Mouse (Mus musculus) liver, embryonic 13.5 days (tissue): Measurements from ENCODE around the gene Fgfr2. TPM values are rescaled to one million over a fixed set of nuclear protein-coding genes. Genes with fewer than 3 reads are reported as not detected.

Experiments
- ATAC-seq: fragments of 200-750 bp; cut with Nextera tagmentation; 2 replicates; pipeline ENCODE4 v1.8.0; 2017; ENCODE audit warnings: low read depth, mild to moderate bottlenecking, moderate number of reproducible peaks, moderate library complexity
- DNase-seq: peaks from one replicate; pipeline ENCODE4 v3.0.0; 2022
- H3K27ac ChIP-seq: fragments of 300-500 bp; sonication (generic); 2 replicates; pipeline ENCODE4 v1.5.1; 2015; ENCODE audit warnings: moderate library complexity, mild to moderate bottlenecking, inconsistent platforms
- H3K27me3 ChIP-seq: fragments of 300-500 bp; sonication (generic); 2 replicates; pipeline ENCODE4 v1.6.1; 2015; ENCODE audit warnings: mild to moderate bottlenecking, inconsistent platforms
- H3K36me3 ChIP-seq: fragments of 300-500 bp; sonication (generic); 2 replicates; pipeline ENCODE4 v1.6.1; 2015; ENCODE audit warnings: mild to moderate bottlenecking, inconsistent platforms
- H3K4me1 ChIP-seq: fragments of 300-500 bp; sonication (generic); replicated peaks from 2 replicates; pipeline ENCODE4 v1.6.1; 2015; ENCODE audit warnings: inconsistent platforms
- H3K4me2 ChIP-seq: fragments of 300-500 bp; sonication (generic); 2 replicates; pipeline ENCODE4 v1.6.1; 2015; ENCODE audit warnings: inconsistent platforms, mild to moderate bottlenecking, moderate library complexity
- H3K4me3 ChIP-seq: fragments of 300-500 bp; sonication (generic); replicated peaks from 2 replicates; pipeline ENCODE4 v1.5.1; 2015; ENCODE audit warnings: mild to moderate bottlenecking, inconsistent platforms
- H3K9ac ChIP-seq: fragments of 300-500 bp; sonication (generic); 2 replicates; pipeline ENCODE4 v1.6.1; 2015; ENCODE audit warnings: mild to moderate bottlenecking, inconsistent platforms
- H3K9me3 ChIP-seq: fragments of 300-500 bp; sonication (generic); replicated peaks from 2 replicates; pipeline ENCODE4 v1.6.1; 2016; ENCODE audit warnings: inconsistent platforms
- WGBS: fragments of 180-500 bp; shearing (Covaris S2); methylation state at CpG from one replicate; pipeline ENCODE4 v1.1.7; 2015; ENCODE audit not compliant: insufficient replicate concordance; 5-methylcytosine and 5-hydroxymethylcytosine counted together
- polyA plus RNA-seq: library from polyadenylated mRNA; unstranded; fragments of >200 nt; fragmentation: Nextera tagmentation; extraction: Ambion mirVana; gene quantifications from 2 replicates; pipeline ENCODE4 v1.2.1, GENCODE M21; 2015

Gene Fgfr2
- polyA plus RNA-seq, 1 experiment from 2014 or later = 8.9 TPM

DNA sequence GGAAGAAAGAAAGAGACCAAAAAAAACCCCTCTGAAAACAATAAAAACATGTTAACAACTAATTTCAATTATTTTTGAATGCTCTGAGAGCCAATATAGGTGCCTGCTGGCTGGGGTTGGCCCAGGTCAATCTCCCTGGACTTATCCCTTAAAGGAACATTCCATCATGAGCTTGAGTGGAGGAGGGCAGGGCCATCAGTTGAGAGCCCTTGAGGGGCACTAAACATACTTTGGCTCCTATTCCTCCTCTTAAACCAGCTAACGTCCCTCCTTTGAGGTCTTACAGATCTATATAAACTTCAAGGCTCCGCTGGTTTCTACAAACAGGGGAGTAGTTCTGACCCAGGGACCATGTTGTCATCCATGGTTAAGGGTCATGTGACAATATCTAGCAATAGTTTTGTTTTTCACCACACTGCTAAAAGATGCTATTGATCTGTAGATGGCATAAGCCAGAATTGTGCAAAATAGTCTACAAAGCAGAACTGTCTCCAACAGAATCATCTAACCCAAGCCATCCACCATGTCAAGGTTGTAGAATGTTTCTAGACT lies 2536.6 kb downstream of the Fgfr2 start:
- no peak overlapping the region for H3K4me2 ChIP-seq
- 52% methylated on average over 2 of the region's 2 CpGs for WGBS
- H3K27ac ChIP-seq = no peak overlapping the region
- H3K9ac ChIP-seq = no peak overlapping the region
- H3K4me3 ChIP-seq = no peak overlapping the region
- no peak for DNase-seq
- H3K9me3 ChIP-seq = no peaks in the 10 kb centered on the region
- no peak for ATAC-seq
- H3K36me3 ChIP-seq = no peaks in the 10 kb centered on the region
- H3K27me3 ChIP-seq = no peaks in the 10 kb centered on the region
- no peaks in the 10 kb centered on the region for H3K4me1 ChIP-seq

DNA sequence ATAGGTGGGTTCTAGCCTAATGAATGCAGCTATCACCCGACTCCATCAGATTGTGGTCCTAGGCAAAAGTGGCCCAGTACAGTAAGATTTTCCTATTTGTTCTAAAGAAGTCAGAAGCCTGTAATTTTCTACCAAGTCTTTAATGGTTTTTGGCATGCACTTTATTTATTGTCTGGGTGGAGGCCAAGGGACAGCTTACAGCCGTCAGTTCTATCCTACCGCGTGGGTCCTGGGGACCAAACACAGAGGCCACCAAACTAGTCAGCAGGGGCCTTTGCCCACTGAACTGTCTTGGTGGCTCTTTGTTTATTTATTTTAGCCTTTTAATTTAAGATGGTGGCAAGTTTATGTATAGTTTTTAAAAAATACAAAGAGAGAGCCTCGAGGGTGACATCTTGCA lies 2544.5 kb downstream of the Fgfr2 start:
- peaks cover 12% of the 10 kb centered on the region for H3K4me1 ChIP-seq
- ATAC-seq = no peak
- no peak for DNase-seq
- H3K36me3 ChIP-seq = no peaks in the 10 kb centered on the region
- no peak overlapping the region for H3K27ac ChIP-seq
- H3K4me3 ChIP-seq = no peak overlapping the region
- no peaks in the 10 kb centered on the region for H3K27me3 ChIP-seq
- H3K9me3 ChIP-seq = no peaks in the 10 kb centered on the region
- WGBS = 75% methylated on average over 5 of the region's 5 CpGs
- no peak overlapping the region for H3K9ac ChIP-seq
- no peak overlapping the region for H3K4me2 ChIP-seq

DNA sequence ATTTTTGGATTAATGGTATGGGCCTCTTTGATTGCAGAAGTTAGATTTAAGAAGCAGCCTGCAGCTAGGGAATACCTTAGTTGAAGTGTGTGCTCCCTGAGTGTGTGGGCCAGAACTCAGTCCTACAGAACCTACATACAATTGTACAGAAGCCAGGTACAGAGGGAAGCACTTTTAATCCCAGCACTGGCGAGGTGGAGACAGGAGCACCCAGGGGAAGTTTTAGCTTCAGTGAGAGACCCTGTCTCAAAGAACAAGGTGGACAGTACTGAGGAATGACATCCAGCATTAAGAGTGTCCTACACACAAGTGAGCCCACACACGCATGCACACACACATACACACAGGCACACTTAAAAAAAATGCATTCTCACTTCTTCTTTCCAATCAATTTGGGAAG lies 2545.1 kb downstream of the Fgfr2 start:
- Histone ChIP-seq H3K4me3 (no peak overlapping the region), H3K9ac (no peak overlapping the region), H3K4me1 (peaks cover 12% of the 10 kb centered on the region), H3K4me2 (0 out of 2 replicates have a peak overlapping the region, but pooled peaks have one; percentile 52), H3K36me3 (no peaks in the 10 kb centered on the region), H3K27ac (no peak overlapping the region), H3K27me3 (no peaks in the 10 kb centered on the region), H3K9me3 (no peaks in the 10 kb centered on the region)
- 67% methylated on average over 2 of the region's 2 CpGs for WGBS
- ATAC-seq (no peak), DNase-seq (no peak)

DNA sequence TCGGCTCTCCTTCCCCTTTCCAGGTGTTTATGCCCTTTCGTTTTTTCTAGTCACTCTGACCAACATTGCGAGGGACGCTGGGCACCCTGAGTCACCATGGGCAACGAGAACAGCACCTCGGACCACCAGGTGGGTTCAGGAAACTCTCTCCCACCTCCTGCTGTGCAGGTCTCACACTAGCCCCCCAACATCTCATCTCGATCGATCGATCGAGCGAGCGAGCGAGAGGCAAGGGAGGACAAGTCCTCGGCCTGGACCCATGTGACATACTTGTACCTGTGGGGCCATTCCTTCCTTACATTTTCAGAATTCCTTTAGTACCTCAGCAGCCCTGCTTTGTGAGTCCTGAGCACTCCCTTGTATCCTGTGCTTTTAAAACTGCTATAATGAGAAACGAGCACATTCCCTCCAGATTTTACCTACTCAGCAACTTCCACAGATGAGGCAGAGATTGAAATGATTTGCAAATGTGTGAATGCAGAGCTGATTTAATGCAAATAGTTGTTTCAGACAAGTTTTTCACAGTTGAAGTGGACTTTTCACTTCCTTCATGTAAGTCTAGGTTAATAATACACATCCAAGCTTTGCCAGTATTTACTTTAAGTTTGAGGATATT lies 2545.7 kb downstream of the Fgfr2 start, which contains the start of gene Tacc2:
Tacc2 (plus strand) TSS at position 51 of the 616 bp plus-strand sequence.
- no peaks in the 10 kb centered on the region for H3K27me3 ChIP-seq
- no peak for DNase-seq
- H3K9ac ChIP-seq = peak within 1 kb of the TSS; percentile 39
- peaks cover 12% of the 10 kb centered on the region for H3K4me1 ChIP-seq
- H3K4me2 ChIP-seq = peak within 1 kb of the TSS; percentile 52
- no peaks in the 10 kb centered on the region for H3K9me3 ChIP-seq
- peak within 1 kb of the TSS; percentile 31 for H3K4me3 ChIP-seq
- H3K27ac ChIP-seq = no peak within 1 kb of the TSS
- ATAC-seq = no peak
- no peaks in the 10 kb centered on the region for H3K36me3 ChIP-seq
- 27% methylated on average over 15 of the region's 15 CpGs for WGBS

DNA sequence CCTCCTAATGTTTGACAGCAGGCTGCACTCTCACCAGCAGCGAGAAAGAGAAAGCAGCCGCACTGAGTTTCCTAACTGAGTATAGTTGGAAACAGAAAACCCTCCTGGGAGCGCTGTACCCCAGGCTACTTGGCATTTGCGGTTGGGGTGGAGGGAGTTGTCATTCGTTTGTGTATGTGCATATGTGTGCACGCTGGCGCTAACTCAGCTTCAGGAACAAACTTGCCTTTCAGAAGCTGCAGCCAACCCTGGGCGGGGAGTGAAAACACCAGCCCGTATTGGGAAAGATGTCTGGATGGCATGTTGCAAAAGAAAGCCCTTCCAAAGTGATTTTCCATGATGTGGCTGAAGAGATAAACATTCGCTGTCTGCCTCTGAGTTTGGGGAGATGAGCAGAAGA lies 2546.2 kb downstream of the Fgfr2 start:
- Histone ChIP-seq H3K27ac (no peak overlapping the region), H3K36me3 (no peaks in the 10 kb centered on the region), H3K4me3 (peak overlapping the region; percentile 31), H3K9ac (peak overlapping the region; percentile 39; the same call in 1 of the 2 replicates), H3K27me3 (no peaks in the 10 kb centered on the region), H3K4me1 (peaks cover 12% of the 10 kb centered on the region), H3K4me2 (peak overlapping the region; percentile 52), H3K9me3 (no peaks in the 10 kb centered on the region)
- DNase-seq (no peak), ATAC-seq (no peak)
- 15% methylated on average over 10 of the region's 10 CpGs for WGBS

DNA sequence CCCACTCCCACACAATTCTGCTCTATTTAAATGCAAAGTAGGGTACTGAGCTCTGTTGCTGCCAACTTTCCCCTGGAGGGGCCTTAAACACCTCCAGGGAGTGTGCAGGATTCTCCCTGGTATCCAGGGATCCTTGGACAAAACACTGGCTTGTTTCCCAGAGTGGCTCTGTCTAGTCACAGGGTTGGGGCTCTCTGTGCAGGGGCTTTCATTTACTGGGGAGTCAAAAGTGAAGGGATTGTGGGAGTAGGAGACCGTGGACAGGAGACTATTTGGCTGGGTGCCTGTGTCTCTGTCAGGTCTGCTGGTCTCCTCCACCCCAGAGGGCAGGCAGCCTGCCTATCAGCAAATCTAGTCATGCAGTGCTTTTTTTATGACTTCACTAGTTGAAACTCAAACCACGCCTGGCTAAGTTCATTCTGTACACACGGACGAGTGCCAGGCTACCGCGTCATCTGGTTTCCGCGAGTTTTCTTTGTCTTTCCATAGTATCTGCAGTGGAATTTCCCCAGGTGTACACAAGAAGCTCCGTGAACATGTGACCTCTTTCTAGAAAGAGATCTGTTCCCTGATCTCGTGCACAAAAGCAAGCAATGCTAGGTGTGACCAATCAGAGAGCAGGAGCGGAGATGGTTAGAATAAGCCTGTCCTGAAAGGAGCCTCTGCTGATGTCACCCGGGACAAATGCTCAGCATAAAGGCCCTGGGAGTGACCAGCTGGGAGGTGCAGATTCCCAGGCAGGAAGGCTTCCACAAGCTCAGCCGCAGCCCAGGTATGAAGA lies 2548.7 kb downstream of the Fgfr2 start:
- ATAC-seq (peak; percentile 46; the same call in 1 of the 2 replicates), DNase-seq (no peak)
- Histone ChIP-seq H3K4me3 (no peak overlapping the region), H3K27me3 (no peaks in the 10 kb centered on the region), H3K27ac (no peak overlapping the region), H3K9me3 (no peaks in the 10 kb centered on the region), H3K36me3 (no peaks in the 10 kb centered on the region), H3K4me1 (peaks cover 12% of the 10 kb centered on the region), H3K9ac (no peak overlapping the region), H3K4me2 (no peak overlapping the region)
- 57% methylated on average over 13 of the region's 13 CpGs for WGBS

DNA sequence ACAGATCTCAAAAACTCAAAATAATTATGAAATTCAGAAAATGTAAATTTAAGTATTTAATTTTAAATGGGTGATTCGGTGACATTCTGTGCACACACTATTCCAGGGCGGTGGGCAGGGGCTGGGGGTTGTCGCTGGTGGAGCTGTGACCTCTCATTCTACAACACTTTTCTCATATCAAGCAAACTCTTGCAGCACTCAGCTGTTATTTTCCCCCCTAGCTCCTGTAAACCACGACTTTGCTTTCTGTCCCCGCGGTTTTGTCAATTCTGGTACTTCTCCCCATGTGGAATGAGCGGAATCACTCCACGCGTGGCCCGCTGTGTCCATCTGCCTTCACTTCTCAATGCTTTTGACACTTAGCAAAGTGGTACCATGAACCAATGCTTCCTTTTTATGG lies 2549.4 kb downstream of the Fgfr2 start:
- H3K4me3 ChIP-seq = no peak overlapping the region
- H3K27me3 ChIP-seq = no peaks in the 10 kb centered on the region
- no peaks in the 10 kb centered on the region for H3K36me3 ChIP-seq
- no peaks in the 10 kb centered on the region for H3K9me3 ChIP-seq
- DNase-seq (no peak), ATAC-seq (no peak)
- H3K4me1 ChIP-seq = peaks cover 14% of the 10 kb centered on the region
- no peak overlapping the region for H3K4me2 ChIP-seq
- H3K9ac ChIP-seq = no peak overlapping the region
- 82% methylated on average over 10 of the region's 10 CpGs for WGBS
- H3K27ac ChIP-seq = no peak overlapping the region

DNA sequence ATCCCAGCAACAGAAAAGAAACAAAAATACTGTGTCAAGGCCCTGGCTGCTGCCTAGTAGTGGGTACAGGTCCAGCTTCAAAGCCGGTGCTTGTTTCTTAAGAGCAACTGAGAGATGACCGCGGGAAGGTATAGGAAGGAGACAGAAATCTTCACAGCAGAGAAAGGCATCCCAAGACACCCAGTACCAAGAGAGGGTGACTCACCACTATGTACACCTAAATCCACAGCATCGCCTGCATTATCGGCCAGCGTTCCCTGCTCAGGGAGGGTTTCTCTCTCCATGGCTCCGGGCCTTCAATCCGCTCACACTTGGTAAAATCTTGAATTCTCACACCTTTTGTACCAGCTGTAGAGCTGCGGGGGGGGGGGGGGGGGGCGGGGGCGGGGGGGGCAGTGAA lies 2550.3 kb downstream of the Fgfr2 start, which contains the start of gene Nsmce4a:
Nsmce4a (minus strand) TSS at position 298 of the 400 bp plus-strand sequence.
- 69% methylated on average over 10 of the region's 11 CpGs for WGBS
- Histone ChIP-seq H3K9me3 (no peaks in the 10 kb centered on the region), H3K9ac (no peak within 1 kb of the TSS), H3K4me3 (no peak within 1 kb of the TSS), H3K4me2 (no peak within 1 kb of the TSS), H3K4me1 (peaks cover 12% of the 10 kb centered on the region; the same call in 1 of the 2 replicates), H3K36me3 (no peaks in the 10 kb centered on the region), H3K27ac (no peak within 1 kb of the TSS), H3K27me3 (no peaks in the 10 kb centered on the region)
- ATAC-seq (no peak), DNase-seq (no peak)

DNA sequence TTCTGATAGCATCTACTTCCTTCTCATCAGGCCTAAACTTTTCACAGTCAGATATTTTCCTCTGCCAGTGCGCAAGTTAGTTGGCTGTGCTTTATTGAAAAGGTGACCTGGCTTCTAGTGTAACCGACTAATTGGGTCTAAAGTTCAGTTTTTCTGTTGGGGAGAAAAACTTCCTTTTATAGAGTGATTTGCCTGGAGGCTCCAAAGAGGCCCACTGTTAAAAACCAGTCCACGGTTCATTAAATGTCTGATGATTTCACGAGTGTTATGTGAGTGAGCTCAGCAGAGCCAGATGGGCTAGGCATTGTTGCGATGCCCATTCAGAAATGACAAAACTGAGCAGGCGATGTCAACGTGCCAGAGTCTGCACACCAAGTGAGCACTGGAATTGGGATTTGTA lies 2552.7 kb downstream of the Fgfr2 start:
- Histone ChIP-seq H3K4me1 (0 out of 2 replicates have a peak, but pooled peaks cover 4% of the 10 kb centered on the region), H3K4me3 (no peak overlapping the region), H3K9me3 (no peaks in the 10 kb centered on the region), H3K4me2 (no peak overlapping the region), H3K27me3 (no peaks in the 10 kb centered on the region), H3K27ac (no peak overlapping the region), H3K9ac (no peak overlapping the region), H3K36me3 (no peaks in the 10 kb centered on the region)
- 74% methylated on average over 7 of the region's 7 CpGs for WGBS
- no peak for ATAC-seq
- no peak for DNase-seq

DNA sequence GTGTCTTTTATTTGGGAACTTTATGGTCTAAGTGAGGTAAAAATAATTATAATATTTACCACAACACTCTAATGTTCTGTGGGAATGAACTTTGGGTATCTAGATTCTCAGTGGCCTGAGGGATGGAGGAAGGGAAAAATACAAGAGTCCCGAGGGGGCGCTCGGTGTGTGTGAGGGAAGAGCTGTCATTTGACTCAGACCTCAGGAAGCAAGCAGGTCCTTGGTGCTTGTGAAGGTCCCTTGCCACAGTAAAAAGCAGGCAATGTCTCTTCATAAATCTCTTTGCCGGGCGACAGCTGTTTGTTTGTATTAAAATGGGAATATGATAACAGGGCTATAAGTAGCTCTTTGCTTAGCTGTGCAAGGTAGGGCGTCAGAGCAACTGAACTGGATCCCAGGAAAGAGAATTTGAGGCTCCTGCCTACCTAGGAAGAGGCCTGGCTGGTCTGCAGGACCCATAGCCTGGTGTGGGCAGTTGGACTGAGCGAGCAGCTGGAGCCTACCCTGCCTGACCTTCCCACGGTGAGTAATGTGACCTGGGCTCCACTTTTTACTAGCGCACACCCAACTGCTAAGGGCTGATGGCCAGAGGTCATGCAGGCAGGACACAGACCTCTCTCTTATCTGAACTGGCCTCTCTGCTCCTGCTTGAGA lies 2554.2 kb downstream of the Fgfr2 start:
- H3K4me1 ChIP-seq = peaks cover 10% of the 10 kb centered on the region
- no peak overlapping the region for H3K27ac ChIP-seq
- DNase-seq (no peak), ATAC-seq (peak; percentile 58)
- no peak overlapping the region for H3K4me2 ChIP-seq
- H3K9me3 ChIP-seq = no peaks in the 10 kb centered on the region
- H3K36me3 ChIP-seq = no peaks in the 10 kb centered on the region
- H3K4me3 ChIP-seq = no peak overlapping the region
- no peak overlapping the region for H3K9ac ChIP-seq
- WGBS = 60% methylated on average over 9 of the region's 9 CpGs
- H3K27me3 ChIP-seq = no peaks in the 10 kb centered on the region

DNA sequence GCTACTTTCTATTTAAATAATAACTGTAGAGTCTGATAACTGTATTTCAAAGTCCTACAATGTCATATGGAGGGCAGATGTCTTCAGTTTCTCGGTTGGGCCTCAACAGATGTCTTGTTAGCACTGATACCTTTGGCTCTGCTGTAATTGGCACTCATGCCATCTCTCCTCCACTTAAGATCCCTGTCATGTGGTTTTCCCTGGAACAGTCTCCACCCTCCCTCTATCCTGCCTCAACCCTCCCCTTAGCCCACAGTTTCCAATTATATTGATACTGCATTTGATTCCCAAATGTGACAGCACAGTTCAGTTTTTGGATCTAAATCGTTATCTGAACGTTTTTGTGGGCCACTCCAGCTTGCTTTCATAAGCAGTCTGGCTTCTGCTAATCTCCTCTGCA lies 2558.6 kb downstream of the Fgfr2 start:
- Histone ChIP-seq H3K27ac (no peak overlapping the region), H3K4me1 (peaks cover 37% of the 10 kb centered on the region), H3K9ac (no peak overlapping the region), H3K27me3 (no peaks in the 10 kb centered on the region), H3K9me3 (no peaks in the 10 kb centered on the region), H3K36me3 (no peaks in the 10 kb centered on the region), H3K4me3 (no peak overlapping the region), H3K4me2 (no peak overlapping the region)
- DNase-seq = no peak
- 35% methylated on average over 3 of the region's 3 CpGs for WGBS
- ATAC-seq = no peak
